Mouse (Mus musculus) intestine, embryonic 14.5 days (tissue): ENCODE results near the gene Gimap9. TPM values are rescaled to one million over a fixed set of nuclear protein-coding genes. Genes with fewer than 3 reads are reported as not detected.
"Not testable (repeated sequence)": the region's sequence is repeated elsewhere in the genome, so short reads cannot be mapped to it uniquely, and the experiment has no call there.

ENCODE experiments used
- ATAC-seq: fragments of 200-750 bp; cut with Nextera tagmentation; replicated peaks from 2 replicates; pipeline ENCODE4 v1.8.0; 2017; ENCODE audit warnings: low read depth, moderate number of reproducible peaks, moderate TSS enrichment, moderate library complexity; ENCODE audit not compliant: low FRiP score, low TSS enrichment
- DNase-seq: peaks from one replicate; pipeline ENCODE4 v3.0.0-alpha.2; 2018; ENCODE audit warnings: low spot score
- H3K27ac ChIP-seq: fragments of 300-500 bp; sonication (generic); 2 replicates; pipeline ENCODE4 v1.5.1; 2014; ENCODE audit warnings: low read depth, mild to moderate bottlenecking, control low read depth
- H3K27me3 ChIP-seq: fragments of 300-500 bp; sonication (generic); replicated peaks from 2 replicates; pipeline ENCODE4 v1.6.1; 2014; ENCODE audit warnings: low read length, control low read depth; ENCODE audit not compliant: control insufficient read depth, insufficient read depth
- H3K36me3 ChIP-seq: fragments of 300-500 bp; sonication (generic); 2 replicates; pipeline ENCODE4 v1.6.1; 2014; ENCODE audit warnings: low read length, control low read depth; ENCODE audit not compliant: control insufficient read depth, insufficient read depth
- H3K4me1 ChIP-seq: fragments of 300-500 bp; sonication (generic); replicated peaks from 2 replicates; pipeline ENCODE4 v1.6.1; 2014; ENCODE audit warnings: low read length, control low read depth, mixed read lengths; ENCODE audit not compliant: control insufficient read depth, insufficient read depth
- H3K4me2 ChIP-seq: fragments of 300-500 bp; sonication (generic); 2 replicates; pipeline ENCODE4 v1.6.1; 2014; ENCODE audit warnings: low read length
- H3K4me3 ChIP-seq: fragments of 300-500 bp; sonication (generic); 2 replicates; pipeline ENCODE4 v1.5.1; 2014; ENCODE audit warnings: low read depth, low read length, control low read depth, mixed read lengths
- H3K9ac ChIP-seq: fragments of 300-500 bp; sonication (generic); 2 replicates; pipeline ENCODE4 v1.6.1; 2014; ENCODE audit warnings: mild to moderate bottlenecking, low read length
- H3K9me3 ChIP-seq: fragments of 300-500 bp; sonication (generic); 2 replicates; pipeline ENCODE4 v1.6.1; 2016; ENCODE audit warnings: low read length, control low read depth; ENCODE audit not compliant: control insufficient read depth
- WGBS: fragments of 180-500 bp; shearing (Covaris S2); extraction: QIAGEN DNeasy Blood & Tissue Kit; methylation state at CpG from one replicate; pipeline ENCODE4 v1.1.7; 2014; 5-methylcytosine and 5-hydroxymethylcytosine counted together
- polyA plus RNA-seq: library from polyadenylated mRNA; unstranded; fragments of >200 nt; fragmentation: Nextera tagmentation; extraction: Ambion mirVana; gene quantifications from 2 replicates; pipeline ENCODE4 v1.2.1, GENCODE M21; 2014

Gimap9 gene
- polyA plus RNA-seq, 1 experiment from 2014 or later = 14.1 TPM

GRCm38 (mm10) chr6:48681472-48682090 lies 5.7 kb downstream of the Gimap9 start:
- H3K27me3 ChIP-seq = no peaks in the 10 kb centered on the region
- H3K27ac ChIP-seq = no peak overlapping the region
- H3K4me1 ChIP-seq = peaks cover 7% of the 10 kb centered on the region; the same call in 1 of the 2 replicates
- H3K4me3 ChIP-seq = no peak overlapping the region
- no peaks in the 10 kb centered on the region for H3K9me3 ChIP-seq
- no peak overlapping the region for H3K4me2 ChIP-seq
- no peak for DNase-seq
- H3K36me3 ChIP-seq = peaks cover 5% of the 10 kb centered on the region; the same call in 1 of the 2 replicates
- WGBS = 69% methylated on average over 3 of the region's 3 CpGs
- no peak for ATAC-seq
- H3K9ac ChIP-seq = no peak overlapping the region

- ATAC-seq = no peak
- H3K4me3 ChIP-seq = no peak overlapping the region
- peaks cover under 1% of the 10 kb centered on the region; the same call in 1 of the 2 replicates for H3K4me1 ChIP-seq
- DNase-seq = no peak
- H3K9ac ChIP-seq = no peak overlapping the region
- H3K36me3 ChIP-seq = peaks cover 5% of the 10 kb centered on the region; the same call in 1 of the 2 replicates
- 78% methylated on average over 4 of the region's 4 CpGs for WGBS
- H3K27ac ChIP-seq = no peak overlapping the region
- no peaks in the 10 kb centered on the region for H3K27me3 ChIP-seq
- H3K4me2 ChIP-seq = no peak overlapping the region
- no peaks in the 10 kb centered on the region for H3K9me3 ChIP-seq
Observed at GRCm38 (mm10) chr6:48682271-48682670, 6.3 kb downstream of the Gimap9 start.

GRCm38 (mm10) chr6:48683263-48683821 lies 7.4 kb downstream of the Gimap9 start:
- not testable (repeated sequence) for H3K4me2 ChIP-seq, H3K4me3 ChIP-seq, ATAC-seq, H3K9ac ChIP-seq, DNase-seq, H3K36me3 ChIP-seq, H3K9me3 ChIP-seq, H3K4me1 ChIP-seq, H3K27ac ChIP-seq, H3K27me3 ChIP-seq
- 91% methylated on average over 3 of the region's 4 CpGs for WGBS

GRCm38 (mm10) chr6:48684319-48684718 lies 8.4 kb downstream of the Gimap9 start, which contains the start of gene Gimap4:
Gene Gimap4, plus strand, starts transcription at chr6:48684549.
- H3K27ac ChIP-seq = no peak within 1 kb of the TSS
- H3K36me3 ChIP-seq = no peaks in the 10 kb centered on the region
- H3K4me3 ChIP-seq = no peak within 1 kb of the TSS
- no peaks in the 10 kb centered on the region for H3K4me1 ChIP-seq
- ATAC-seq (no peak), DNase-seq (peak; percentile 21)
- WGBS = 63% methylated on average over 5 of the region's 5 CpGs
- H3K27me3 ChIP-seq = no peaks in the 10 kb centered on the region
- no peak within 1 kb of the TSS for H3K9ac ChIP-seq
- H3K9me3 ChIP-seq = no peaks in the 10 kb centered on the region
- H3K4me2 ChIP-seq = no peak within 1 kb of the TSS

- Histone ChIP-seq H3K27me3 (no peaks in the 10 kb centered on the region), H3K9ac (no peak overlapping the region), H3K36me3 (no peaks in the 10 kb centered on the region), H3K4me1 (no peaks in the 10 kb centered on the region), H3K4me3 (no peak overlapping the region), H3K4me2 (no peak overlapping the region), H3K27ac (no peak overlapping the region), H3K9me3 (no peaks in the 10 kb centered on the region)
- 56% methylated on average over 4 of the region's 4 CpGs for WGBS
- ATAC-seq (no peak), DNase-seq (peak; percentile 43)
Observed at GRCm38 (mm10) chr6:48684806-48685205, 8.9 kb downstream of the Gimap9 start.

- Histone ChIP-seq H3K4me3 (no peak overlapping the region), H3K9ac (no peak overlapping the region), H3K4me2 (no peak overlapping the region), H3K27me3 (no peaks in the 10 kb centered on the region), H3K36me3 (no peaks in the 10 kb centered on the region), H3K4me1 (no peaks in the 10 kb centered on the region), H3K27ac (no peak overlapping the region), H3K9me3 (no peaks in the 10 kb centered on the region)
- DNase-seq (peak; percentile 45), ATAC-seq (no peak)
- WGBS = 79% methylated on average over 2 of the region's 2 CpGs
Observed at GRCm38 (mm10) chr6:48685251-48685650, 9.3 kb downstream of the Gimap9 start.

- 84% methylated on average over 7 of the region's 7 CpGs for WGBS
- DNase-seq (peak; percentile 13), ATAC-seq (no peak)
- no peak overlapping the region for H3K4me3 ChIP-seq
- no peaks in the 10 kb centered on the region for H3K9me3 ChIP-seq
- H3K4me1 ChIP-seq = no peaks in the 10 kb centered on the region
- H3K4me2 ChIP-seq = 0 out of 2 replicates have a peak overlapping the region, but pooled peaks have one; percentile 3
- no peaks in the 10 kb centered on the region for H3K27me3 ChIP-seq
- H3K27ac ChIP-seq = no peak overlapping the region
- no peaks in the 10 kb centered on the region for H3K36me3 ChIP-seq
- no peak overlapping the region for H3K9ac ChIP-seq
Observed at GRCm38 (mm10) chr6:48685694-48686665, 10.1 kb downstream of the Gimap9 start.

GRCm38 (mm10) chr6:48687077-48687476 lies 11.1 kb downstream of the Gimap9 start:
- Histone ChIP-seq H3K4me3 (no peak overlapping the region), H3K36me3 (no peaks in the 10 kb centered on the region), H3K4me1 (no peaks in the 10 kb centered on the region), H3K9me3 (no peaks in the 10 kb centered on the region), H3K9ac (no peak overlapping the region), H3K4me2 (no peak overlapping the region), H3K27ac (no peak overlapping the region), H3K27me3 (no peaks in the 10 kb centered on the region)
- DNase-seq = no peak
- 75% methylated on average over 2 of the region's 2 CpGs for WGBS
- no peak for ATAC-seq
